ENCODE assay signal across 8 mouse cellular contexts in the genomic region with DNA sequence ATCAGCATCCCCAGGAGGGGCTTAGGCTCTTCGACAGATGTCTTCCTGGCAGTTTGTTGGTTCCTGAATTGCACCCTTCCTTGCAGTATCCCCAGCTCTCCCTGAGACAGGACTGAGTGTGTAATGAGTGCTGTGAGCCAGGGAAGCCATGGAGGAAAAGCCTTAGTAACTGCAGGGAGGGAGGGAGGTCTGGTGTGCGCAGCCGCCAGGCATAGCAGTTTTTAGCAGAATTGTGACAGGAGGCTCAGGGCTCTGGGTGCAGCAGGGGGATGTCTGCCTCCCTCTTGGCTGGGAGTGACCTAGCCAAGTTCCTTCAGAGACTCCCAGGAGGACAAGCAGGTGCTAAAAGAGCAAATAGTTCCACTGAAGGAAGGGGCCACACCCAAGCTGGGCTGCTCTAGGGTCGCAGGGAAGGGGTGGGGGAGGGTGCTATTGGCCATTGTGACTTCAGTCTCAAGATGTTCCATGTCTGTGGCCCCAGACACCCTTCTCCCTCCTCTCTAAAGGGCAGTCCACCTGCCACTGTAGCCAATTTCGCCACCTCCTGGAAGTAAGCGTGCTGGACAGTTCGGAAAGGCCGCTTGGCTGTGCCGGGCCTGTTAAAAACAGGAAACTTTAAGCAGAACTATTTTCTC. TPM values are rescaled to one million over a fixed set of nuclear protein-coding genes. Genes with fewer than 3 reads are reported as not detected.
DNase-seq lines count a peak whose midpoint lies in the region; ATAC-seq and TF ChIP-seq lines count a peak whose summit lies in the region.
"Had no signal": no experiment of that assay in that cellular context is flagged by ENCODE, and none has a peak within 500 bp of the region (broad histone marks: within the 10 kb centered on the region; RNA-seq: fewer than 3 reads in every experiment).

No protein-coding gene starts in this region.

- no peak for ATAC-seq in midbrain, embryonic 13.5 days
- no peak for ATAC-seq in midbrain, embryonic 11.5 days (ENCODE audit: low FRiP score)
- ATAC-seq in forebrain, postnatal 0 days: peak; percentile 71; the same call in 1 of the 2 replicates
- no peak for ATAC-seq in midbrain, postnatal 0 days (ENCODE audit: low FRiP score)

- WGBS in midbrain, embryonic 13.5 days: 71% methylated on average over 9 of the region's 9 CpGs
- whole genome bisulfite sequencing in midbrain, embryonic 11.5 days: 72% methylated on average over 9 of the region's 9 CpGs
- 74% methylated on average over 9 of the region's 9 CpGs for WGBS in forebrain, postnatal 0 days
- WGBS in kidney, adult 2 months: 63% methylated on average over 9 of the region's 9 CpGs
- 67% methylated on average over 9 of the region's 9 CpGs for WGBS in midbrain, postnatal 0 days

- peak overlapping the region; percentile 39; the same call in 1 of the 2 replicates for H3K27ac ChIP-seq in midbrain, embryonic 13.5 days
- H3K27ac ChIP-seq in midbrain, embryonic 11.5 days (ENCODE audit: low read depth, low read length): no peak overlapping the region
- H3K27ac ChIP-seq in forebrain, postnatal 0 days (ENCODE audit: low read depth, low read length): peak overlapping the region; percentile 54; the same call in 1 of the 2 replicates
- H3K27ac ChIP-seq in kidney, adult 2 months (ENCODE audit: insufficient read depth, low read depth, low read length): peak overlapping the region; percentile 77
- H3K27ac ChIP-seq in midbrain, postnatal 0 days (ENCODE audit: low read depth, low read length): no peak overlapping the region

- no peak for DNase-seq in midbrain, embryonic 11.5 days (ENCODE audit: low spot score, missing footprints)
- peak; percentile 38 for DNase-seq in forebrain, postnatal 0 days
- DNase-seq in kidney, adult 2 months: peak; percentile 77
- peak; percentile 18 for DNase-seq in midbrain, postnatal 0 days (ENCODE audit: low spot score)
- DNase-seq in left cerebral cortex, adult 18-20 months (ENCODE audit: low spot score in 2 of 2): no peak
- DNase-seq in frontal cortex, postnatal 25 days (ENCODE audit: low spot score in 2 of 2): no peak

- no peaks in the 10 kb centered on the region for H3K4me1 ChIP-seq in midbrain, embryonic 13.5 days (replicated peaks)
- H3K4me1 ChIP-seq in midbrain, embryonic 11.5 days (ENCODE audit: control insufficient read depth, insufficient read depth, low read length): no peaks in the 10 kb centered on the region
- H3K4me1 ChIP-seq in forebrain, postnatal 0 days (ENCODE audit: insufficient read depth): peaks cover 12% of the 10 kb centered on the region; the same call in 1 of the 2 replicates
- peaks cover 4% of the 10 kb centered on the region for H3K4me1 ChIP-seq in kidney, adult 2 months (ENCODE audit: control insufficient read depth, insufficient read depth, low read length)
- H3K4me1 ChIP-seq in midbrain, postnatal 0 days (ENCODE audit: insufficient read depth, low read length): no peaks in the 10 kb centered on the region
- H3K4me1 ChIP-seq: midbrain, embryonic 12.5 days had no signal

- no peaks in the 10 kb centered on the region for H3K27me3 ChIP-seq in midbrain, embryonic 13.5 days
- H3K27me3 ChIP-seq in midbrain, embryonic 11.5 days (ENCODE audit: control insufficient read depth, insufficient read depth, low read length): no peaks in the 10 kb centered on the region
- no peaks in the 10 kb centered on the region for H3K27me3 ChIP-seq in forebrain, postnatal 0 days (ENCODE audit: insufficient read depth, low read length)
- no peaks in the 10 kb centered on the region for H3K27me3 ChIP-seq in kidney, adult 2 months (replicated peaks; ENCODE audit: control insufficient read depth, insufficient read depth, low read length)
- H3K27me3 ChIP-seq in midbrain, postnatal 0 days (ENCODE audit: insufficient read depth, low read length): no peaks in the 10 kb centered on the region

- no peak for TF ChIP-seq POLR2A in kidney, adult 2 months (IDR thresholded peaks at IDR 0.05; ENCODE audit: low read depth, low read length)

- no peak overlapping the region for H3K4me2 ChIP-seq in midbrain, embryonic 13.5 days (replicated peaks)
- H3K4me2 ChIP-seq in midbrain, embryonic 11.5 days: no peak overlapping the region
- no peak overlapping the region for H3K4me2 ChIP-seq in forebrain, postnatal 0 days (ENCODE audit: low read depth)
- no peak overlapping the region for H3K4me2 ChIP-seq in midbrain, postnatal 0 days (ENCODE audit: low read depth, low read length, poor library complexity, severe bottlenecking)
- H3K4me2 ChIP-seq: midbrain, embryonic 12.5 days had no signal

- no peaks in the 10 kb centered on the region for H3K9me3 ChIP-seq in midbrain, embryonic 13.5 days
- no peaks in the 10 kb centered on the region for H3K9me3 ChIP-seq in midbrain, embryonic 11.5 days (ENCODE audit: control insufficient read depth, low read length)
- H3K9me3 ChIP-seq in forebrain, postnatal 0 days (ENCODE audit: low read length): no peaks in the 10 kb centered on the region
- H3K9me3 ChIP-seq in midbrain, postnatal 0 days (ENCODE audit: low read length): no peaks in the 10 kb centered on the region
- H3K9me3 ChIP-seq: midbrain, embryonic 12.5 days had no signal

- H3K36me3 ChIP-seq in midbrain, embryonic 13.5 days: no peaks in the 10 kb centered on the region
- H3K36me3 ChIP-seq in midbrain, embryonic 11.5 days (ENCODE audit: control insufficient read depth, insufficient read depth, low read length): no peaks in the 10 kb centered on the region
- H3K36me3 ChIP-seq in forebrain, postnatal 0 days (ENCODE audit: insufficient read depth): no peaks in the 10 kb centered on the region
- H3K36me3 ChIP-seq in kidney, adult 2 months (ENCODE audit: control insufficient read depth, insufficient read depth, low read length): no peaks in the 10 kb centered on the region
- no peaks in the 10 kb centered on the region for H3K36me3 ChIP-seq in midbrain, postnatal 0 days (ENCODE audit: insufficient read depth, low read length)
- H3K36me3 ChIP-seq: midbrain, embryonic 12.5 days had no signal

- H3K9ac ChIP-seq in midbrain, embryonic 13.5 days (replicated peaks): no peak overlapping the region
- no peak overlapping the region for H3K9ac ChIP-seq in midbrain, embryonic 11.5 days (ENCODE audit: low read length)
- H3K9ac ChIP-seq in forebrain, postnatal 0 days: no peak overlapping the region
- no peak overlapping the region for H3K9ac ChIP-seq in midbrain, postnatal 0 days (replicated peaks; ENCODE audit: low read length, poor library complexity, severe bottlenecking)
- H3K9ac ChIP-seq: midbrain, embryonic 12.5 days had no signal

- peak; percentile 30; the same call in 1 of the 2 replicates for TF ChIP-seq CTCF in forebrain, postnatal 0 days (IDR thresholded peaks at IDR 0.05; ENCODE audit: low read depth)
- peak; percentile 51 for TF ChIP-seq CTCF in kidney, adult 2 months (conservative IDR thresholded peaks at IDR 0.05; ENCODE audit: insufficient read depth, insufficient read length, low read depth, low read length)
- TF ChIP-seq CTCF in midbrain, postnatal 0 days (IDR thresholded peaks at IDR 0.05): peak; percentile 58

- no peak overlapping the region for H3K4me3 ChIP-seq in midbrain, embryonic 13.5 days (replicated peaks)
- no peak overlapping the region for H3K4me3 ChIP-seq in midbrain, embryonic 11.5 days (ENCODE audit: low read depth, low read length)
- no peak overlapping the region for H3K4me3 ChIP-seq in forebrain, postnatal 0 days (ENCODE audit: low read depth, low read length)
- H3K4me3 ChIP-seq in kidney, adult 2 months (ENCODE audit: insufficient read depth, low read depth, low read length): no peak overlapping the region
- no peak overlapping the region for H3K4me3 ChIP-seq in midbrain, postnatal 0 days (ENCODE audit: low read depth, low read length)
- H3K4me3 ChIP-seq: midbrain, embryonic 12.5 days had no signal

RNA-seq across cellular contexts. Expression of a gene that starts 49.0 kb away (rescaled TPM):
- 4.0 and 4.3 TPM in 2 replicates for polyA plus RNA-seq in midbrain, embryonic 13.5 days (2015; fragmentation: Nextera tagmentation; extraction: Ambion mirVana)
- polyA plus RNA-seq in midbrain, embryonic 11.5 days (2014; fragmentation: Nextera tagmentation; extraction: Ambion mirVana): 7.3 and 8.6 TPM in 2 replicates
- 8.7 and 14.3 TPM in 2 replicates for total RNA-seq in forebrain, postnatal 0 days (2014; rRNA removed)
- 4.7 and 6.3 TPM in 2 replicates for polyA plus RNA-seq in forebrain, postnatal 0 days (2015; fragmentation: Nextera tagmentation; extraction: Ambion mirVana)
- polyA plus RNA-seq in kidney, adult 2 months (2012; rRNA removed): 75.9 and 108 TPM in 2 replicates
- 17.5 and 21.5 TPM in 2 replicates for total RNA-seq in midbrain, postnatal 0 days (2014; rRNA removed)
- 6.0 and 6.3 TPM in 2 replicates for polyA plus RNA-seq in midbrain, postnatal 0 days (2015; fragmentation: Nextera tagmentation; extraction: Ambion mirVana)
- 10 to 100 TPM; 80.4 to 85.4 TPM for total RNA-seq in left cerebral cortex, adult 18-20 months (2021)

Comparison
In these comparisons a context has a peak if more than half of its experiments do, and no peak if none do; other contexts are left out.
1. H3K27ac ChIP-seq: peak in midbrain, embryonic 13.5 days (single experiment), forebrain, postnatal 0 days (single experiment) and kidney, adult 2 months (single experiment); none in midbrain, embryonic 11.5 days (single experiment) and midbrain, postnatal 0 days (single experiment).
2. DNase-seq: peak in forebrain, postnatal 0 days (single experiment), kidney, adult 2 months (single experiment) and midbrain, postnatal 0 days (single experiment); none in midbrain, embryonic 11.5 days (single experiment), left cerebral cortex, adult 18-20 months (0 of 2) and frontal cortex, postnatal 25 days (0 of 2).
3. Peak in every context shown above with its lines, with median percentiles within 50 percentile points of each other: CTCF ChIP-seq.